Mouse (Mus musculus): ENCODE results near the gene Ipcef1.
A peak's percentile ranks its signal among the peaks of the same experiment; 100 is the strongest.

Gene Ipcef1

GRCm38 (mm10) chr10:7052315-7053017, at the start of gene Ipcef1:
Gene Ipcef1 (minus strand): TSS chr10:7052478.
- no peak for DNase-seq

GRCm38 (mm10) chr10:7077971-7078370, 25.7 kb upstream of the Ipcef1 start:
- no peak for DNase-seq

GRCm38 (mm10) chr10:7077389-7077808, 25.1 kb upstream of the Ipcef1 start:
- no peak for DNase-seq

GRCm38 (mm10) chr10:7076662-7077211, 24.5 kb upstream of the Ipcef1 start:
- DNase-seq: no peak

GRCm38 (mm10) chr10:7076201-7076600, 23.9 kb upstream of the Ipcef1 start:
- DNase-seq: peak; percentile 91

GRCm38 (mm10) chr10:7075661-7076060, 23.4 kb upstream of the Ipcef1 start:
- DNase-seq: no peak

GRCm38 (mm10) chr10:7074231-7074630, 22.0 kb upstream of the Ipcef1 start:
- DNase-seq: no peak

- no peak for DNase-seq
Measured at GRCm38 (mm10) chr10:7070924-7071323, 18.6 kb upstream of the Ipcef1 start.

- DNase-seq: no peak
Measured at GRCm38 (mm10) chr10:7070100-7070835, 18.0 kb upstream of the Ipcef1 start.

GRCm38 (mm10) chr10:7069090-7069489, 16.8 kb upstream of the Ipcef1 start:
- no peak for DNase-seq

GRCm38 (mm10) chr10:7068608-7069007, 16.3 kb upstream of the Ipcef1 start:
- DNase-seq: no peak

- peak; percentile 24 for DNase-seq
Measured at GRCm38 (mm10) chr10:7063752-7064457, 11.6 kb upstream of the Ipcef1 start.

- no peak for DNase-seq
Measured at GRCm38 (mm10) chr10:7062993-7063392, 10.7 kb upstream of the Ipcef1 start.

GRCm38 (mm10) chr10:7060326-7060725, 8.0 kb upstream of the Ipcef1 start:
- no peak for DNase-seq

GRCm38 (mm10) chr10:7057546-7057945, 5.3 kb upstream of the Ipcef1 start:
- DNase-seq: no peak

GRCm38 (mm10) chr10:7054560-7055205, 2.4 kb upstream of the Ipcef1 start:
- no peak for DNase-seq

- DNase-seq: no peak
Measured at GRCm38 (mm10) chr10:7049901-7050300, 2.4 kb downstream of the Ipcef1 start.

GRCm38 (mm10) chr10:7047919-7048291, 4.4 kb downstream of the Ipcef1 start:
- DNase-seq: no peak

- no peak for DNase-seq
Measured at GRCm38 (mm10) chr10:7047288-7047918, 4.9 kb downstream of the Ipcef1 start.

- DNase-seq: no peak
Measured at GRCm38 (mm10) chr10:7043896-7044295, 8.4 kb downstream of the Ipcef1 start.

GRCm38 (mm10) chr10:7041032-7041431, 11.2 kb downstream of the Ipcef1 start:
- no peak for DNase-seq

- no peak for DNase-seq
Measured at GRCm38 (mm10) chr10:7037194-7037593, 15.1 kb downstream of the Ipcef1 start.
